Mouse (Mus musculus) cerebellum, postnatal 25 days (tissue): ENCODE data around the gene Hoxa2.
A peak's percentile ranks its signal among the peaks of the same experiment; 100 is the strongest.

ENCODE experiments used
- DNase-seq, 2 experiments: peaks; one replicate each; pipeline ENCODE4 v3.0.0; 2021; ENCODE audit warnings: mixed read lengths in 2 of 2

Gene Hoxa2

GRCm38 (mm10) chr6:52164626-52165440, at the start of gene Hoxa2:
TSS of gene Hoxa2 (minus strand) at chr6:52164831.
- DNase-seq: no peak

GRCm38 (mm10) chr6:52214271-52214670, 49.6 kb upstream of the Hoxa2 start:
- DNase-seq: no peak

- no peak for DNase-seq
Measured at GRCm38 (mm10) chr6:52213119-52213986, 48.7 kb upstream of the Hoxa2 start, which contains the start of the genes Hoxa3 and Gm28308. TSS of gene Hoxa3 (minus strand) at chr6:52213336. TSS of gene Gm28308 (minus strand) at chr6:52213339.

- no peak for DNase-seq
Measured at GRCm38 (mm10) chr6:52212556-52213118, 48.0 kb upstream of the Hoxa2 start.

GRCm38 (mm10) chr6:52211961-52212360, 47.3 kb upstream of the Hoxa2 start:
- DNase-seq: no peak

- DNase-seq: peak; percentile 67 to 79
Measured at GRCm38 (mm10) chr6:52211170-52211935, 46.7 kb upstream of the Hoxa2 start.

- DNase-seq: no peak
Measured at GRCm38 (mm10) chr6:52209685-52210046, 45.0 kb upstream of the Hoxa2 start.

GRCm38 (mm10) chr6:52208868-52209684, 44.4 kb upstream of the Hoxa2 start:
- DNase-seq: peak in 1 of 2 experiments; percentile 2

- DNase-seq: peak in 1 of 2 experiments; percentile 6
Measured at GRCm38 (mm10) chr6:52208072-52208867, 43.6 kb upstream of the Hoxa2 start, which contains the start of gene Hoxa6. TSS of gene Hoxa6 (minus strand) at chr6:52208722.

GRCm38 (mm10) chr6:52207684-52207976, 43.0 kb upstream of the Hoxa2 start:
- no peak for DNase-seq

GRCm38 (mm10) chr6:52206882-52207683, 42.5 kb upstream of the Hoxa2 start:
- no peak for DNase-seq

- no peak for DNase-seq
Measured at GRCm38 (mm10) chr6:52205638-52206621, 41.3 kb upstream of the Hoxa2 start.

GRCm38 (mm10) chr6:52205221-52205620, 40.6 kb upstream of the Hoxa2 start:
- DNase-seq: no peak

GRCm38 (mm10) chr6:52204050-52204752, 39.6 kb upstream of the Hoxa2 start, which contains the start of gene Hoxa5:
TSS of gene Hoxa5 (minus strand) at chr6:52204587.
- no peak for DNase-seq

- no peak for DNase-seq
Measured at GRCm38 (mm10) chr6:52203371-52204049, 38.9 kb upstream of the Hoxa2 start.

- no peak for DNase-seq
Measured at GRCm38 (mm10) chr6:52203121-52203370, 38.4 kb upstream of the Hoxa2 start.

GRCm38 (mm10) chr6:52202362-52203120, 37.9 kb upstream of the Hoxa2 start:
- DNase-seq: no peak
